Mouse (Mus musculus) adrenal gland, postnatal 14 days (tissue): ENCODE data around the gene Pxylp1. TPM values are rescaled to one million over a fixed set of nuclear protein-coding genes. Genes with fewer than 3 reads are reported as not detected.
"Not testable (repeated sequence)": the region's sequence is repeated elsewhere in the genome, so short reads cannot be mapped to it uniquely, and the experiment has no call there.

Source experiments
- DNase-seq: peaks from one replicate; pipeline ENCODE4 v3.0.0; 2021; ENCODE audit warnings: mixed read lengths
- long read RNA-seq, 2 experiments: library from polyadenylated mRNA; stranded (forward); transcript quantifications; one replicate each; pipeline ENCODE4 v2.0.0; 2021
- total RNA-seq: library from RNA; stranded (reverse); gene quantifications from 2 replicates; pipeline ENCODE4 v1.2.3, GENCODE M21; 2021

Pxylp1 gene
- 8.0 and 8.4 TPM in 2 replicates for total RNA-seq
- long read RNA-seq, experiment 1, transcript Pxylp1-201 (6 exons, 2,908 nt), result major isoform, 6 of 9 reads
- long read RNA-seq, experiment 1, partial matches to known transcripts, result 0 of 9 reads
- long read RNA-seq, experiment 1, other reads (novel, unspliced or antisense), result 3 of 9 reads
- long read RNA-seq, experiment 2, partial matches to known transcripts, result 2 of 9 reads
- long read RNA-seq, experiment 2, other reads (novel, unspliced or antisense), result 3 of 9 reads

- DNase-seq, result no peak
These were observed at the start of gene Pxylp1 for GRCm38 (mm10) chr9:96892546-96892945. Gene Pxylp1 (minus strand): TSS chr9:96892669.

- no peak for DNase-seq
These were observed 46.4 kb upstream of the Pxylp1 start for GRCm38 (mm10) chr9:96938887-96939286.

GRCm38 (mm10) chr9:96936427-96936826 is 44.0 kb upstream of the Pxylp1 start:
- not testable (repeated sequence) for DNase-seq

GRCm38 (mm10) chr9:96935556-96936300 is 43.3 kb upstream of the Pxylp1 start:
- DNase-seq, result no peak

GRCm38 (mm10) chr9:96934816-96935215 is 42.3 kb upstream of the Pxylp1 start:
- no peak for DNase-seq

GRCm38 (mm10) chr9:96932751-96933150 is 40.3 kb upstream of the Pxylp1 start:
- DNase-seq, result no peak

- no peak for DNase-seq
These were observed 31.3 kb upstream of the Pxylp1 start for GRCm38 (mm10) chr9:96923577-96924316.

- DNase-seq, result no peak
These were observed 30.6 kb upstream of the Pxylp1 start for GRCm38 (mm10) chr9:96923119-96923518.

GRCm38 (mm10) chr9:96916620-96917538 is 24.4 kb upstream of the Pxylp1 start:
- DNase-seq, result peak; percentile 95

GRCm38 (mm10) chr9:96916076-96916475 is 23.6 kb upstream of the Pxylp1 start:
- DNase-seq, result peak; percentile 9

- no peak for DNase-seq
These were observed 22.4 kb upstream of the Pxylp1 start for GRCm38 (mm10) chr9:96914851-96915250.

- no peak for DNase-seq
These were observed 21.5 kb upstream of the Pxylp1 start for GRCm38 (mm10) chr9:96914005-96914404.

- DNase-seq, result no peak
These were observed 17.0 kb upstream of the Pxylp1 start for GRCm38 (mm10) chr9:96909503-96909902.

- no peak for DNase-seq
These were observed 16.3 kb upstream of the Pxylp1 start for GRCm38 (mm10) chr9:96908737-96909136.

GRCm38 (mm10) chr9:96904360-96905355 is 12.2 kb upstream of the Pxylp1 start:
- DNase-seq, result no peak

- no peak for DNase-seq
These were observed 7.2 kb upstream of the Pxylp1 start for GRCm38 (mm10) chr9:96899717-96900116.

GRCm38 (mm10) chr9:96899004-96899403 is 6.5 kb upstream of the Pxylp1 start:
- no peak for DNase-seq

- no peak for DNase-seq
These were observed 4.2 kb upstream of the Pxylp1 start for GRCm38 (mm10) chr9:96896690-96897089.

GRCm38 (mm10) chr9:96893582-96893981 is 1.1 kb upstream of the Pxylp1 start:
- no peak for DNase-seq
